10 mouse cellular contexts compared by ENCODE assay signal in genomic region chr6:107556996-107557395, GRCm38 (mm10). TPM values are rescaled to one million over a fixed set of nuclear protein-coding genes. Genes with fewer than 3 reads are reported as not detected.
DNase-seq lines count a peak whose midpoint lies in the region; ATAC-seq and TF ChIP-seq lines count a peak whose summit lies in the region.
"Had no signal": no experiment of that assay in that cellular context is flagged by ENCODE, and none has a peak within 500 bp of the region (broad histone marks: within the 10 kb centered on the region; RNA-seq: fewer than 3 reads in every experiment).

No protein-coding gene starts in this region.

- intact Hi-C loops in left cerebral cortex, adult 2 months (cut with DNase I), result no loop called here
- intact Hi-C loops in left cerebral cortex, postnatal 36 days (cut with DNase I), result no loop called here

- H3K36me3 ChIP-seq in hindbrain, embryonic 15.5 days, result no peaks in the 10 kb centered on the region
- no peaks in the 10 kb centered on the region for H3K36me3 ChIP-seq in stomach, postnatal 0 days (ENCODE audit: control insufficient read depth, insufficient read depth, low read length)

- no peaks in the 10 kb centered on the region for H3K27me3 ChIP-seq in hindbrain, embryonic 15.5 days
- no peaks in the 10 kb centered on the region for H3K27me3 ChIP-seq in stomach, postnatal 0 days (ENCODE audit: control insufficient read depth, insufficient read depth, low read length)

- WGBS in hindbrain, embryonic 15.5 days, result 41% methylated on average over 3 of the region's 3 CpGs
- WGBS in stomach, postnatal 0 days, result 47% methylated on average over 3 of the region's 3 CpGs

- H3K4me1 ChIP-seq in hindbrain, embryonic 15.5 days (replicated peaks), result peaks cover 22% of the 10 kb centered on the region
- no peaks in the 10 kb centered on the region for H3K4me1 ChIP-seq in stomach, postnatal 0 days (replicated peaks; ENCODE audit: control insufficient read depth, insufficient read depth)

- no peak overlapping the region for H3K4me2 ChIP-seq in hindbrain, embryonic 15.5 days
- H3K4me2 ChIP-seq in stomach, postnatal 0 days (replicated peaks; ENCODE audit: low read depth), result no peak overlapping the region

- no peak overlapping the region for H3K4me3 ChIP-seq in left cerebral cortex, adult 2 months
- H3K4me3 ChIP-seq in hindbrain, embryonic 15.5 days, result no peak overlapping the region
- H3K4me3 ChIP-seq in stomach, postnatal 0 days (ENCODE audit: low read depth, low read length), result no peak overlapping the region

- no peak for TF ChIP-seq CTCF in left cerebral cortex, adult 2 months (IDR thresholded peaks at IDR 0.05)
- no peak for TF ChIP-seq CTCF in stomach, postnatal 0 days (IDR thresholded peaks at IDR 0.05; ENCODE audit: low read depth)

- H3K9me3 ChIP-seq in hindbrain, embryonic 15.5 days, result no peaks in the 10 kb centered on the region
- no peaks in the 10 kb centered on the region for H3K9me3 ChIP-seq in stomach, postnatal 0 days (ENCODE audit: control insufficient read depth, low read length)

- no peak overlapping the region for H3K9ac ChIP-seq in hindbrain, embryonic 15.5 days
- no peak overlapping the region for H3K9ac ChIP-seq in stomach, postnatal 0 days (ENCODE audit: low read length)

- TF ChIP-seq EP300 in stomach, postnatal 0 days (optimal IDR thresholded peaks at IDR 0.05), result no peak

- peak; percentile 87 for ATAC-seq in hindbrain, embryonic 15.5 days (ENCODE audit: low FRiP score, low read depth)
- no peak for ATAC-seq in stomach, postnatal 0 days (ENCODE audit: low FRiP score, low TSS enrichment)

- H3K27ac ChIP-seq in left cerebral cortex, adult 2 months, result no peak overlapping the region
- H3K27ac ChIP-seq in hindbrain, embryonic 15.5 days (replicated peaks), result peak overlapping the region; percentile 23; the same call in 1 of the 2 replicates
- H3K27ac ChIP-seq in stomach, postnatal 0 days (replicated peaks), result no peak overlapping the region
- H3K27ac ChIP-seq: kidney, postnatal 0 days had no signal

- peak; percentile 20 to 44 for DNase-seq in left cerebral cortex, adult 2 months (ENCODE audit: extremely low spot score in 1 of 2, low spot score in 2 of 2)
- DNase-seq in left cerebral cortex, postnatal 36 days (ENCODE audit: low spot score in 2 of 2), result no peak
- DNase-seq in cerebellum, adult 8-10 months, result peak; percentile 70
- peak; percentile 12 for DNase-seq in ovary, postnatal 14 days (ENCODE audit: low spot score)
- DNase-seq in kidney, adult 18-20 months, result no peak
- no peak for DNase-seq in urinary bladder, postnatal 25 days (ENCODE audit: low spot score)
- DNase-seq in stomach, postnatal 0 days (ENCODE audit: low spot score), result no peak
- DNase-seq: lung, adult 18-20 months had no signal

RNA-seq across cellular contexts. Expression of gene Lrrn1, which starts 27.4 kb away (rescaled TPM):
- total RNA-seq in left cerebral cortex, adult 2 months (2021), result 10 to 100 TPM; 49.7 to 52.7 TPM
- total RNA-seq in left cerebral cortex, postnatal 36 days (2021), result 10 to 100 TPM; 55.0 to 57.7 TPM
- 70.4 and 78.2 TPM in 2 replicates for polyA plus RNA-seq in hindbrain, embryonic 15.5 days (2015; fragmentation: Nextera tagmentation; extraction: Ambion mirVana)
- 1.4 and 2.0 TPM in 2 replicates for polyA plus RNA-seq in stomach, postnatal 0 days (2015; fragmentation: Nextera tagmentation; extraction: Ambion mirVana)

Comparison
In these comparisons a context has a peak if more than half of its experiments do, and no peak if none do; other contexts are left out.
1. DNase-seq: peak in left cerebral cortex, adult 2 months (2 of 2), cerebellum, adult 8-10 months (single experiment) and ovary, postnatal 14 days (single experiment); none in left cerebral cortex, postnatal 36 days (0 of 2), kidney, adult 18-20 months (single experiment), urinary bladder, postnatal 25 days (single experiment) and stomach, postnatal 0 days (single experiment).